Mouse (Mus musculus) limb, embryonic 13.5 days (tissue): ENCODE measurements at regions not wholly inside any gene's neighbourhood (a gene's known extent, or its start where the extent isn't known, plus 50 kb on each side); places are given as distances from the start of the nearest gene placed in this dataset.
"Not testable (repeated sequence)": the region's sequence is repeated elsewhere in the genome, so short reads cannot be mapped to it uniquely, and the experiment has no call there.

ENCODE experiments used
- ATAC-seq: fragments of 200-750 bp; cut with Nextera tagmentation; 2 replicates; pipeline ENCODE4 v1.8.0; 2017; ENCODE audit warnings: low read depth, moderate number of reproducible peaks, moderate TSS enrichment; ENCODE audit not compliant: low FRiP score
- H3K27ac ChIP-seq: fragments of 300-500 bp; sonication (generic); 2 replicates; pipeline ENCODE4 v1.5.1; 2015; ENCODE audit warnings: inconsistent platforms, mild to moderate bottlenecking, moderate library complexity
- H3K27me3 ChIP-seq: fragments of 300-500 bp; sonication (generic); 2 replicates; pipeline ENCODE4 v1.6.1; 2015; ENCODE audit warnings: mild to moderate bottlenecking, inconsistent platforms
- H3K36me3 ChIP-seq: fragments of 300-500 bp; sonication (generic); 2 replicates; pipeline ENCODE4 v1.6.1; 2015; ENCODE audit warnings: inconsistent platforms, mild to moderate bottlenecking, moderate library complexity
- H3K4me1 ChIP-seq: fragments of 300-500 bp; sonication (generic); 2 replicates; pipeline ENCODE4 v1.6.1; 2015; ENCODE audit warnings: inconsistent platforms
- H3K4me2 ChIP-seq: fragments of 300-500 bp; sonication (generic); replicated peaks from 2 replicates; pipeline ENCODE4 v1.6.1; 2015; ENCODE audit warnings: inconsistent platforms, mild to moderate bottlenecking, moderate library complexity
- H3K4me3 ChIP-seq: fragments of 300-500 bp; sonication (generic); 2 replicates; pipeline ENCODE4 v1.5.1; 2015; ENCODE audit warnings: moderate library complexity, mild to moderate bottlenecking, inconsistent platforms
- H3K9ac ChIP-seq: fragments of 300-500 bp; sonication (generic); 2 replicates; pipeline ENCODE4 v1.6.1; 2015; ENCODE audit warnings: mild to moderate bottlenecking, inconsistent platforms
- H3K9me3 ChIP-seq: fragments of 300-500 bp; sonication (generic); 2 replicates; pipeline ENCODE4 v1.6.1; 2016; ENCODE audit warnings: inconsistent platforms
- WGBS: fragments of 180-500 bp; shearing (Covaris S2); methylation state at CpG from one replicate; pipeline ENCODE4 v1.1.7; 2015; 5-methylcytosine and 5-hydroxymethylcytosine counted together

- WGBS = 70% methylated on average over 2 of the region's 2 CpGs
- H3K4me3 ChIP-seq = no peak overlapping the region
- H3K9ac ChIP-seq = no peak overlapping the region
- H3K27ac ChIP-seq = no peak overlapping the region
- H3K27me3 ChIP-seq = no peaks in the 10 kb centered on the region
- no peaks in the 10 kb centered on the region for H3K4me1 ChIP-seq
- no peak for ATAC-seq
- H3K4me2 ChIP-seq = no peak overlapping the region
- H3K36me3 ChIP-seq = no peaks in the 10 kb centered on the region
- no peaks in the 10 kb centered on the region; the same call in 1 of the 2 replicates for H3K9me3 ChIP-seq
These were observed 262.3 kb downstream of the Pros1 start for GRCm38 (mm10) chr16:63116456-63116855.

GRCm38 (mm10) chr16:63118721-63119120 is 264.6 kb downstream of the Pros1 start:
- Histone ChIP-seq H3K27me3 (no peaks in the 10 kb centered on the region), H3K9me3 (no peaks in the 10 kb centered on the region; the same call in 1 of the 2 replicates), H3K4me2 (no peak overlapping the region), H3K4me1 (no peaks in the 10 kb centered on the region), H3K9ac (no peak overlapping the region), H3K36me3 (no peaks in the 10 kb centered on the region), H3K27ac (no peak overlapping the region), H3K4me3 (no peak overlapping the region)
- WGBS = 72% methylated on average over 7 of the region's 7 CpGs
- ATAC-seq = no peak

GRCm38 (mm10) chr16:63143851-63144250 is 289.7 kb downstream of the Pros1 start:
- no peak overlapping the region for H3K9ac ChIP-seq
- no peak for ATAC-seq
- H3K4me3 ChIP-seq = no peak overlapping the region
- no peak overlapping the region for H3K27ac ChIP-seq
- no peaks in the 10 kb centered on the region for H3K4me1 ChIP-seq
- H3K9me3 ChIP-seq = no peaks in the 10 kb centered on the region
- H3K4me2 ChIP-seq = no peak overlapping the region
- no peaks in the 10 kb centered on the region for H3K27me3 ChIP-seq
- H3K36me3 ChIP-seq = no peaks in the 10 kb centered on the region
- WGBS = 81% methylated on average over 3 of the region's 3 CpGs

GRCm38 (mm10) chr16:63155300-63155821 is 301.3 kb downstream of the Pros1 start:
- Histone ChIP-seq H3K4me1 (peaks cover 6% of the 10 kb centered on the region), H3K4me3 (no peak overlapping the region), H3K9ac (no peak overlapping the region), H3K9me3 (no peaks in the 10 kb centered on the region), H3K4me2 (no peak overlapping the region), H3K27me3 (no peaks in the 10 kb centered on the region), H3K36me3 (no peaks in the 10 kb centered on the region), H3K27ac (no peak overlapping the region)
- 33% methylated on average over 2 of the region's 2 CpGs for WGBS
- peak; percentile 67; the same call in 1 of the 2 replicates for ATAC-seq

- Histone ChIP-seq H3K4me1 (0 out of 2 replicates have a peak, but pooled peaks cover 2% of the 10 kb centered on the region), H3K27me3 (no peaks in the 10 kb centered on the region), H3K36me3 (no peaks in the 10 kb centered on the region), H3K27ac (no peak overlapping the region), H3K4me3 (no peak overlapping the region), H3K9ac (no peak overlapping the region), H3K9me3 (no peaks in the 10 kb centered on the region), H3K4me2 (no peak overlapping the region)
- no peak for ATAC-seq
- WGBS = 58% methylated on average over 6 of the region's 6 CpGs
These were observed 316.0 kb downstream of the Pros1 start for GRCm38 (mm10) chr16:63170101-63170500.

- WGBS = 55% methylated on average over 5 of the region's 5 CpGs
- Histone ChIP-seq H3K36me3 (no peaks in the 10 kb centered on the region), H3K9me3 (no peaks in the 10 kb centered on the region)
These were observed 325.1 kb downstream of the Pros1 start for GRCm38 (mm10) chr16:63179228-63179627.

GRCm38 (mm10) chr16:63191181-63191580 is 337.1 kb downstream of the Pros1 start:
- Histone ChIP-seq H3K27me3 (no peaks in the 10 kb centered on the region), H3K27ac (no peak overlapping the region), H3K36me3 (no peaks in the 10 kb centered on the region), H3K9me3 (no peaks in the 10 kb centered on the region), H3K4me2 (no peak overlapping the region), H3K4me1 (no peaks in the 10 kb centered on the region), H3K4me3 (no peak overlapping the region), H3K9ac (no peak overlapping the region)
- ATAC-seq = no peak
- WGBS = 85% methylated on average over 6 of the region's 6 CpGs

More at GRCm38 (mm10) chr16:63179228-63179627, 325.1 kb downstream of the Pros1 start:
- Histone ChIP-seq H3K9ac (no peak overlapping the region), H3K4me1 (0 out of 2 replicates have a peak, but pooled peaks cover 3% of the 10 kb centered on the region), H3K4me2 (no peak overlapping the region), H3K27me3 (no peaks in the 10 kb centered on the region), H3K27ac (no peak overlapping the region), H3K4me3 (no peak overlapping the region)
- no peak for ATAC-seq

- no peak for ATAC-seq
- Histone ChIP-seq H3K9me3 (no peaks in the 10 kb centered on the region), H3K4me2 (no peak overlapping the region), H3K36me3 (no peaks in the 10 kb centered on the region), H3K4me3 (no peak overlapping the region), H3K27ac (no peak overlapping the region), H3K27me3 (no peaks in the 10 kb centered on the region), H3K9ac (no peak overlapping the region), H3K4me1 (no peaks in the 10 kb centered on the region)
- WGBS = 91% methylated on average over 1 of the region's 1 CpGs
These were observed 337.5 kb downstream of the Pros1 start for GRCm38 (mm10) chr16:63191623-63192022.

GRCm38 (mm10) chr16:63194595-63194994 is 340.5 kb downstream of the Pros1 start:
- no peak overlapping the region for H3K9ac ChIP-seq
- H3K4me1 ChIP-seq = no peaks in the 10 kb centered on the region
- no peak overlapping the region for H3K4me2 ChIP-seq
- ATAC-seq = no peak
- WGBS = 83% methylated on average over 2 of the region's 2 CpGs
- H3K27ac ChIP-seq = no peak overlapping the region
- H3K9me3 ChIP-seq = no peaks in the 10 kb centered on the region
- H3K27me3 ChIP-seq = no peaks in the 10 kb centered on the region
- H3K4me3 ChIP-seq = no peak overlapping the region
- no peaks in the 10 kb centered on the region for H3K36me3 ChIP-seq

- H3K27me3 ChIP-seq, H3K4me3 ChIP-seq, H3K4me2 ChIP-seq, H3K36me3 ChIP-seq, H3K27ac ChIP-seq, H3K9ac ChIP-seq, H3K9me3 ChIP-seq, H3K4me1 ChIP-seq, ATAC-seq: not testable (repeated sequence)
- WGBS = 86% methylated on average over 1 of the region's 1 CpGs
These were observed 359.4 kb downstream of the Pros1 start for GRCm38 (mm10) chr16:63213471-63213870.

- ATAC-seq = peak; percentile 73; the same call in 1 of the 2 replicates
- WGBS = 44% methylated on average over 10 of the region's 10 CpGs
- no peak overlapping the region for H3K27ac ChIP-seq
These were observed 366.2 kb downstream of the Pros1 start for GRCm38 (mm10) chr16:63220228-63220879.

GRCm38 (mm10) chr16:63224608-63225007 is 370.5 kb downstream of the Pros1 start:
- Histone ChIP-seq H3K4me3 (no peak overlapping the region), H3K4me2 (no peak overlapping the region; the same call in 1 of the 2 replicates), H3K9me3 (no peaks in the 10 kb centered on the region), H3K36me3 (no peaks in the 10 kb centered on the region), H3K27me3 (peaks cover 13% of the 10 kb centered on the region), H3K9ac (no peak overlapping the region), H3K4me1 (peaks cover 10% of the 10 kb centered on the region), H3K27ac (no peak overlapping the region)
- 31% methylated on average over 6 of the region's 6 CpGs for WGBS
- ATAC-seq = peak; percentile 67

More at GRCm38 (mm10) chr16:63220228-63220879, 366.2 kb downstream of the Pros1 start:
- Histone ChIP-seq H3K27me3 (0 out of 2 replicates have a peak, but pooled peaks cover 6% of the 10 kb centered on the region), H3K4me2 (no peak overlapping the region), H3K4me3 (no peak overlapping the region), H3K36me3 (no peaks in the 10 kb centered on the region), H3K4me1 (peaks cover 10% of the 10 kb centered on the region), H3K9me3 (no peaks in the 10 kb centered on the region), H3K9ac (no peak overlapping the region)
